24 mouse cellular contexts compared by ENCODE assay signal in genomic region chr14:55169021-55169855, GRCm38 (mm10). TPM values are rescaled to one million over a fixed set of nuclear protein-coding genes. Genes with fewer than 3 reads are reported as not detected.
DNase-seq lines count a peak whose midpoint lies in the region; ATAC-seq lines count a peak whose summit lies in the region.
"Had no signal": no experiment of that assay in that cellular context is flagged by ENCODE, and none has a peak within 500 bp of the region (broad histone marks: within the 10 kb centered on the region; RNA-seq: fewer than 3 reads in every experiment).

No protein-coding gene starts in this region.

- no peak overlapping the region for H3K4me2 ChIP-seq in midbrain, embryonic 11.5 days
- no peak overlapping the region for H3K4me2 ChIP-seq in midbrain, embryonic 16.5 days (ENCODE audit: low read length)
- H3K4me2 ChIP-seq in forebrain, embryonic 14.5 days (ENCODE audit: low read length): no peak overlapping the region
- H3K4me2 ChIP-seq: forebrain, embryonic 13.5 days; heart, embryonic 12.5 days; hindbrain, embryonic 14.5 days had no signal

- 91% methylated on average over 18 of the region's 18 CpGs for WGBS in midbrain, embryonic 11.5 days
- 93% methylated on average over 18 of the region's 18 CpGs for WGBS in midbrain, embryonic 16.5 days
- 91% methylated on average over 18 of the region's 18 CpGs for WGBS in forebrain, embryonic 14.5 days

- no peak overlapping the region for H3K4me3 ChIP-seq in midbrain, embryonic 11.5 days (ENCODE audit: low read depth, low read length)
- H3K4me3 ChIP-seq in midbrain, embryonic 16.5 days (ENCODE audit: low read depth, low read length): no peak overlapping the region
- H3K4me3 ChIP-seq in forebrain, embryonic 14.5 days (ENCODE audit: low read depth, low read length): no peak overlapping the region
- H3K4me3 ChIP-seq: embryonic facial prominence, embryonic 10.5 days; forebrain, embryonic 13.5 days; gastrocnemius, adult 2 months; heart, embryonic 12.5 days; hindbrain, embryonic 10.5 days had no signal

- H3K27ac ChIP-seq in midbrain, embryonic 11.5 days (ENCODE audit: low read depth, low read length): no peak overlapping the region
- no peak overlapping the region for H3K27ac ChIP-seq in midbrain, embryonic 16.5 days (ENCODE audit: low read length)
- no peak overlapping the region for H3K27ac ChIP-seq in forebrain, embryonic 14.5 days (ENCODE audit: low read depth, low read length)
- H3K27ac ChIP-seq: embryonic facial prominence, embryonic 10.5 days; gastrocnemius, adult 2 months; hindbrain, embryonic 10.5 days; hindbrain, embryonic 14.5 days had no signal

- ATAC-seq in midbrain, embryonic 11.5 days (ENCODE audit: low FRiP score): no peak
- no peak for ATAC-seq in midbrain, embryonic 16.5 days
- 0 out of 2 replicates have a peak, but pooled peaks have one; percentile 3 for ATAC-seq in neutrophil, adult 5-6 weeks (ENCODE audit: extremely low read depth, insufficient number of reproducible peaks, low FRiP score, poor library complexity, severe bottlenecking)
- no peak for ATAC-seq in forebrain, embryonic 14.5 days
- ATAC-seq: CD4-positive, CD25-positive, alpha-beta regulatory T cell, adult 4 months; forebrain, embryonic 13.5 days had no signal

- H3K9ac ChIP-seq in midbrain, embryonic 11.5 days (ENCODE audit: low read length): no peak overlapping the region
- no peak overlapping the region for H3K9ac ChIP-seq in midbrain, embryonic 16.5 days (ENCODE audit: low read depth, low read length)
- H3K9ac ChIP-seq in forebrain, embryonic 14.5 days (ENCODE audit: low read length): no peak overlapping the region
- H3K9ac ChIP-seq: heart, embryonic 12.5 days; hindbrain, embryonic 14.5 days had no signal

- no peaks in the 10 kb centered on the region for H3K36me3 ChIP-seq in midbrain, embryonic 11.5 days (ENCODE audit: control insufficient read depth, insufficient read depth, low read length)
- no peaks in the 10 kb centered on the region for H3K36me3 ChIP-seq in midbrain, embryonic 16.5 days (ENCODE audit: control insufficient read depth, insufficient read depth, low read length)
- no peaks in the 10 kb centered on the region for H3K36me3 ChIP-seq in forebrain, embryonic 14.5 days (ENCODE audit: control insufficient read depth, insufficient read depth, low read length)
- H3K36me3 ChIP-seq: embryonic facial prominence, embryonic 10.5 days; heart, embryonic 12.5 days; hindbrain, embryonic 10.5 days had no signal

- peak; percentile 53 for DNase-seq in cerebellum, adult 11-12 months
- DNase-seq in cerebellum, postnatal 4 days (ENCODE audit: low spot score in 2 of 2): no peak
- DNase-seq in midbrain, embryonic 11.5 days (ENCODE audit: low spot score, missing footprints): peak; percentile 69
- no peak for DNase-seq in forebrain, embryonic 14.5 days (ENCODE audit: low spot score)
- no peak for DNase-seq in left cerebral cortex, adult 18-20 months (ENCODE audit: low spot score in 2 of 2)
- DNase-seq: adrenal gland, postnatal 14 days; B cell, adult 2 months; gastrocnemius, adult 2 months; gastrocnemius, postnatal 25 days; kidney, adult 11 months had no signal

- no peaks in the 10 kb centered on the region for H3K27me3 ChIP-seq in midbrain, embryonic 11.5 days (ENCODE audit: control insufficient read depth, insufficient read depth, low read length)
- no peaks in the 10 kb centered on the region for H3K27me3 ChIP-seq in midbrain, embryonic 16.5 days (ENCODE audit: control insufficient read depth, insufficient read depth, low read depth, low read length)
- no peaks in the 10 kb centered on the region for H3K27me3 ChIP-seq in forebrain, embryonic 14.5 days (replicated peaks; ENCODE audit: control insufficient read depth, insufficient read depth, low read length)
- H3K27me3 ChIP-seq: forebrain, embryonic 13.5 days had no signal

- no peaks in the 10 kb centered on the region for H3K9me3 ChIP-seq in midbrain, embryonic 11.5 days (ENCODE audit: control insufficient read depth, low read length)
- H3K9me3 ChIP-seq in midbrain, embryonic 16.5 days (replicated peaks; ENCODE audit: control insufficient read depth, low read length, poor library complexity, severe bottlenecking): no peaks in the 10 kb centered on the region
- no peaks in the 10 kb centered on the region for H3K9me3 ChIP-seq in forebrain, embryonic 14.5 days (replicated peaks; ENCODE audit: control insufficient read depth, low read length)
- H3K9me3 ChIP-seq: embryonic facial prominence, embryonic 10.5 days; forebrain, embryonic 13.5 days; hindbrain, embryonic 10.5 days had no signal

- 0 out of 2 replicates have a peak, but pooled peaks cover 2% of the 10 kb centered on the region for H3K4me1 ChIP-seq in midbrain, embryonic 11.5 days (ENCODE audit: control insufficient read depth, insufficient read depth, low read length)
- peaks cover 5% of the 10 kb centered on the region; the same call in 1 of the 2 replicates for H3K4me1 ChIP-seq in midbrain, embryonic 16.5 days (ENCODE audit: control insufficient read depth, insufficient read depth, low read length)
- H3K4me1 ChIP-seq in forebrain, embryonic 14.5 days (ENCODE audit: control insufficient read depth, insufficient read depth, low read length): no peaks in the 10 kb centered on the region
- H3K4me1 ChIP-seq: heart, embryonic 12.5 days had no signal

RNA-seq across cellular contexts. Expression of gene Jph4, which starts 52.5 kb away (rescaled TPM):
- 2.2 and 2.8 TPM in 2 replicates for polyA plus RNA-seq in midbrain, embryonic 11.5 days (2014; fragmentation: Nextera tagmentation; extraction: Ambion mirVana)
- 37.3 and 40.3 TPM in 2 replicates for polyA plus RNA-seq in midbrain, embryonic 16.5 days (2015; fragmentation: Nextera tagmentation; extraction: Ambion mirVana)
- 0.12 TPM in 1 of 2 replicates, not detected in the other for total RNA-seq in neutrophil, adult 5-6 weeks (2017)
- 24.1 and 28.9 TPM in 2 replicates for polyA plus RNA-seq in forebrain, embryonic 14.5 days (2014; fragmentation: Nextera tagmentation; extraction: Ambion mirVana)
- 100 to 1,000 TPM; 279 to 305 TPM for total RNA-seq in left cerebral cortex, adult 18-20 months (2021)
- total RNA-seq: granulocyte monocyte progenitor cell, adult 5-6 weeks; heart, postnatal 25 days; MEL had no signal
- polyA plus RNA-seq: CD4-positive, CD25-positive, alpha-beta regulatory T cell, adult 4 months had no signal

RNA-seq across cellular contexts. Expression of gene Dhrs2, which starts 52.6 kb away (rescaled TPM):
- not detected in 2 replicates for polyA plus RNA-seq in midbrain, embryonic 11.5 days (2014; fragmentation: Nextera tagmentation; extraction: Ambion mirVana)
- 0.26 and 0.57 TPM in 2 replicates for polyA plus RNA-seq in midbrain, embryonic 16.5 days (2015; fragmentation: Nextera tagmentation; extraction: Ambion mirVana)
- not detected in 2 replicates for total RNA-seq in neutrophil, adult 5-6 weeks (2017)
- 0.41 and 0.56 TPM in 2 replicates for polyA plus RNA-seq in forebrain, embryonic 14.5 days (2014; fragmentation: Nextera tagmentation; extraction: Ambion mirVana)
- not detected for total RNA-seq in left cerebral cortex, adult 18-20 months (2021)
- total RNA-seq: adrenal gland, adult 18-20 months; adrenal gland, postnatal 14 days; gastrocnemius, adult 2 months; gastrocnemius, postnatal 25 days; granulocyte monocyte progenitor cell, adult 5-6 weeks; heart, adult 8-10 months; heart, postnatal 25 days; MEL had no signal
- polyA plus RNA-seq: CD4-positive, CD25-positive, alpha-beta regulatory T cell, adult 4 months; embryonic facial prominence, embryonic 10.5 days; forebrain, embryonic 13.5 days; heart, embryonic 12.5 days; heart, embryonic 16.5 days; hindbrain, embryonic 10.5 days had no signal

Comparison
In these comparisons a context has a peak if more than half of its experiments do, and no peak if none do; other contexts are left out.
1. DNase-seq: peak in cerebellum, adult 11-12 months (single experiment) and midbrain, embryonic 11.5 days (single experiment); none in cerebellum, postnatal 4 days (0 of 2), forebrain, embryonic 14.5 days (single experiment) and left cerebral cortex, adult 18-20 months (0 of 2).